Mouse (Mus musculus): ENCODE results near the gene Scarf1.

DNA sequence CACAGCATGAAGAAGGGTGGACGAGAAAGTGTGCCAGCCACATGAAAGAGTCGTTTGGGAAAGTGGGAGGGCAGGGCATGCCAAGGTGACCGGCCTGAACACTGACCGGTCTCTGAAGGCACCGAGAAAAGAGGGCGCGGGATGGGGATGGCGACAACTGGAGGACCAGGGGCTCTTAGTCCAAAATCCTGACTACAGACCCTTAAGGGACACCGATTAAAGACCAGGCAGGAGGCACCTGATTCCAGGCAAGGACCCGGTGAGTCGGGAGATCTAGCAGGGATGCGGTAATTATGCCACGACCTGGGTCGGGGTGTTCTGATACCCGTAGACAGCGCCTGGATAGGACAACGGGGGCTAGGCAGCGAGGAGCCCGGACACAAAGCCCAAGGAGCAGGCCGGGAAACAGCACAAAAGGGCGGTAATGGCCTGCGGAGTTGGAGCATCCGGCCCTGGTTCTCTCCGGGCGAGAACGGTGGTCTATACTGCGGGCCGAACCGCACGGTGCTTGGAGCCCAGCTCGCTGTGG, 17.6 kb downstream of the Scarf1 start:
- no peak for TF ChIP-seq CTCF (IDR thresholded peaks at IDR 0.05; ENCODE audit: low read depth)
- no peak for TF ChIP-seq EP300 (IDR thresholded peaks at IDR 0.05; ENCODE audit: low read depth)

Data from liver, embryonic 14.5 days (tissue).